Mouse (Mus musculus) megakaryocyte, embryonic 14.5 days (primary cell): ENCODE measurements around the gene Piwil1. TPM values are rescaled to one million over a fixed set of nuclear protein-coding genes. Genes with fewer than 3 reads are reported as not detected.

Experiments used
- H3K27me3 ChIP-seq: replicated peaks from 2 replicates; pipeline ENCODE3; 2012; ENCODE audit warnings: inconsistent platforms
- H3K36me3 ChIP-seq: replicated peaks from 2 replicates; pipeline ENCODE3; 2012; ENCODE audit warnings: low read length, inconsistent platforms, mixed read lengths
- H3K4me1 ChIP-seq: 2 replicates; pipeline ENCODE4 v1.6.1; 2012; ENCODE audit warnings: inconsistent platforms
- H3K4me3 ChIP-seq: replicated peaks from 2 replicates; pipeline ENCODE3; 2012; ENCODE audit warnings: moderate library complexity, mild to moderate bottlenecking, inconsistent platforms
- H3K9me3 ChIP-seq: 2 replicates; pipeline ENCODE4 v1.6.1; 2012; ENCODE audit warnings: inconsistent platforms
- FLI1 ChIP-seq: IDR thresholded peaks from 2 replicates; pipeline ENCODE4 v1.6.1; 2012; ENCODE audit warnings: low read length, inconsistent platforms, mixed read lengths
- GATA1 ChIP-seq: IDR thresholded peaks from 3 replicates; pipeline ENCODE4 v1.6.1; 2012; ENCODE audit warnings: mixed read lengths, low read length, inconsistent platforms, borderline replicate concordance
- polyA plus RNA-seq: library from polyadenylated mRNA; stranded (reverse); fragments of >175 nt; gene quantifications from 2 replicates; pipeline ENCODE4 v1.2.3, GENCODE M21; 2012; ENCODE audit warnings: low replicate concordance; ENCODE audit not compliant: insufficient read depth

Piwil1 gene
- polyA plus RNA-seq, 1 experiment = not detected

DNA sequence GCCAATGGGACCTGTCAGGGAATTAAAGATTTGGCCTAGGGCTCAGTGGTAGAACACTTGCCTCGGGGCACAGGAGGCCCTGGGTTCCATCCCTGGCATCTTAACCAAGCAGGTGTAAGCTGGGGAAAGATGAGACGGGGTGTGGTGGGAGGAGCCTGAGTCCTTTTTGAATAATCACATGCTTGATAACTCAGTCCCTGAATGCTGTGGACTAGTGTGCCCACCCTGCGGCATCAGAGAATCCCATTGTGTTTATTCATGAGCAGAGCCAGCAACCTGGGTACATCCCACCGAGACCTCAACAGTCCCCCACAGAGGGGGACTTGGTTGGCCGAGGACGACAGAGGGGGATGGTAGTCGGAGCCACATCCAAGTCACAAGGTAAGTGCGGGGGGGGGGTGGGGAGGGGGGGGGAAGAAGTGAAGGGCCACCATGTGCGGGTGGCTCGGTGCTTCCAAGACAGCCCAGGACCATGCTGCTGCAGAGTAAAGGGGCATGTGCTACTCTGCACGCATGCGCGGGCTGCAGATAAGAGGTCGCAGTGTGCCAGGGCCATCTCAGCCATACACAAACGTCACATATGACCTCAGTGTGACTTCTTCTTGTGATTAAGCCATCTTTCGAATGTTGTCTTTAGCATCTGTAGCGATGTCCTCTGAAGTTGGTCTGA lies 37.0 kb downstream of the Piwil1 start:
- no peaks in the 10 kb centered on the region for H3K36me3 ChIP-seq
- H3K9me3 ChIP-seq = peaks cover 63% of the 10 kb centered on the region
- H3K27me3 ChIP-seq = no peaks in the 10 kb centered on the region
- H3K4me3 ChIP-seq = no peak overlapping the region
- H3K4me1 ChIP-seq = no peaks in the 10 kb centered on the region
- TF ChIP-seq GATA1 (no peak), FLI1 (no peak)

DNA sequence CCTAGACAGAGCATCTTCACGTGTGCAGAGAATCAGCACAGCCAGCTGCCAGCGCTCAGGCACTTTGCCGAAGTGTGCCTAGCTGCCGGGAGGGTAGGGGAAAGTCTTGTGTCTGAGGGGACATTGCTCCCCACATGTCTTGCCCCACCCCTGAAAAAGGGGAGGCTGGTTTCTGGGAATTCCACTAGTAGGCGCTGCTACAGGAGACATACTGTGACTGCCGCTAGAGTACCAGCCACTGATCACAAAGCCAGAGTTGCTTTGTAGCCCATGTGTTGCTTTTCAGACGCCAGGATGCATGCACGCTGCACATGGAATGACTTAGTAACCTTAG lies 37.5 kb downstream of the Piwil1 start:
- Histone ChIP-seq H3K36me3 (no peaks in the 10 kb centered on the region), H3K27me3 (no peaks in the 10 kb centered on the region), H3K9me3 (peaks cover 66% of the 10 kb centered on the region), H3K4me1 (no peaks in the 10 kb centered on the region), H3K4me3 (no peak overlapping the region)
- TF ChIP-seq GATA1 = no peak
- no peak for TF ChIP-seq FLI1

GRCm38 (mm10) chr5:128744351-128744750 lies 42.0 kb downstream of the Piwil1 start:
- H3K4me3 ChIP-seq = peak overlapping the region; percentile 42
- H3K36me3 ChIP-seq = no peaks in the 10 kb centered on the region
- H3K27me3 ChIP-seq = no peaks in the 10 kb centered on the region
- H3K9me3 ChIP-seq = peaks cover 81% of the 10 kb centered on the region
- H3K4me1 ChIP-seq = no peaks in the 10 kb centered on the region
- TF ChIP-seq GATA1 = no peak

GRCm38 (mm10) chr5:128745206-128745605 lies 42.9 kb downstream of the Piwil1 start:
- Histone ChIP-seq H3K27me3 (no peaks in the 10 kb centered on the region), H3K9me3 (peaks cover 81% of the 10 kb centered on the region), H3K4me1 (no peaks in the 10 kb centered on the region), H3K4me3 (peak overlapping the region; percentile 18), H3K36me3 (no peaks in the 10 kb centered on the region)
- no peak for TF ChIP-seq GATA1
- TF ChIP-seq FLI1 = no peak

DNA sequence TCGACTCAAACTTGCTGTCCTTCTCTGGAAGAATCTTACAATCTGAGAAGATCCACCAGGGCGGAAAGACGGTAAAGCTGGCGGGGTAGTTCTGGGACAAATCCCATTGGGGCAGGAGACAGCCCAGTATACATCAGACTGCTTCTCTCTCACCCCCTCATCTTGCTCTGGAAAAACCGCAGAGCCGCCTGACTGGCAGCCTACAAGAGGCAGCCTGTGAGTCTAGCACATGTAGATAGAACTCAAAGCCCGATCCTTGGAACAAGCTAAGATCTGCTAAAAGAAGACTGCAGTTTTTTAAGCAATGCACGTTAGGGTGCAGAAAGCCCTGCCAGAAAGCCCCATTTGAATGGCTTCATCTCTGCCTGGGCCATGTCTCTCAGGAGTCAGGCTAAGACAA lies 43.9 kb downstream of the Piwil1 start:
- peaks cover 85% of the 10 kb centered on the region for H3K9me3 ChIP-seq

GRCm38 (mm10) chr5:128761118-128761517 lies 58.8 kb downstream of the Piwil1 start:
- H3K36me3 ChIP-seq = no peaks in the 10 kb centered on the region
- no peaks in the 10 kb centered on the region for H3K27me3 ChIP-seq
- no peaks in the 10 kb centered on the region for H3K4me1 ChIP-seq
- TF ChIP-seq GATA1 (no peak), FLI1 (no peak)
- H3K9me3 ChIP-seq = peaks cover 70% of the 10 kb centered on the region
- H3K4me3 ChIP-seq = no peak overlapping the region

More for the DNA sequence above, 43.9 kb downstream of the Piwil1 start:
- H3K4me3 ChIP-seq = no peak overlapping the region
- H3K4me1 ChIP-seq = no peaks in the 10 kb centered on the region
- no peaks in the 10 kb centered on the region for H3K36me3 ChIP-seq
- H3K27me3 ChIP-seq = no peaks in the 10 kb centered on the region
- TF ChIP-seq FLI1 = no peak
- no peak for TF ChIP-seq GATA1

DNA sequence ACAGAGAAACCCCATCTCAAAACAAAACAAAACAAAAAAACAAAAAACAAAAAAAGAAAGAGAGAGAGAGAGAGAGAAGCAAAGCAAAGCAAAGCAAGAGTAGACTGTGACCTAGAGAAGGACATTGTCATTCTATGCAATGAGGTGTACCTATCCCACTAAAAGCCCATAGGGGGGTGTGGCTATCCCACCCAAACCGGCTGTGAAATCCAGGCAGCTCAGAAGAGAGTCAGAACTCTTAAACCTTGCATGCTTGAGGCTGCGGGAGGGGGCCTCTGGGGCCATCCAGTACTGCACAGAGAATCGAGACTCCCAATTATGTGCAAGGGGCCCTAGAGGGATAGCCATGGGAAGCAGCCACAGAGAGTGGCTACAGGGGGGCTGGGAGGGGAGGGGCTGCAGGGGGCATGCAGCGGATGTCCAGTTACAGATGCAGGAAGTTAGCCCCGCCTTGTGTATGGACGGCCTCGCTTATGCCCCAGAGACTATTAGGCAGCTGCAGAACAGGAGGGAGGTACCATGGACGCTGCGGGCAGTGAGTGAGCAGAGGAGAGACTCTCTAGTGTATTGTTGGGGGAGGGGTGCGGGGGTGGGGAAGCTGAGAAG lies 66.8 kb downstream of the Piwil1 start:
- H3K4me1 ChIP-seq = no peaks in the 10 kb centered on the region
- TF ChIP-seq FLI1 = no peak
- no peak for TF ChIP-seq GATA1
- H3K4me3 ChIP-seq = no peak overlapping the region
- no peaks in the 10 kb centered on the region for H3K36me3 ChIP-seq
- no peaks in the 10 kb centered on the region for H3K27me3 ChIP-seq
- H3K9me3 ChIP-seq = peaks cover 40% of the 10 kb centered on the region

- Histone ChIP-seq H3K4me3 (no peak overlapping the region), H3K27me3 (no peaks in the 10 kb centered on the region), H3K4me1 (no peaks in the 10 kb centered on the region), H3K9me3 (peaks cover 83% of the 10 kb centered on the region), H3K36me3 (no peaks in the 10 kb centered on the region)
- TF ChIP-seq GATA1 = no peak
- TF ChIP-seq FLI1 = no peak
Measured at GRCm38 (mm10) chr5:128776386-128776785, 74.1 kb downstream of the Piwil1 start.

DNA sequence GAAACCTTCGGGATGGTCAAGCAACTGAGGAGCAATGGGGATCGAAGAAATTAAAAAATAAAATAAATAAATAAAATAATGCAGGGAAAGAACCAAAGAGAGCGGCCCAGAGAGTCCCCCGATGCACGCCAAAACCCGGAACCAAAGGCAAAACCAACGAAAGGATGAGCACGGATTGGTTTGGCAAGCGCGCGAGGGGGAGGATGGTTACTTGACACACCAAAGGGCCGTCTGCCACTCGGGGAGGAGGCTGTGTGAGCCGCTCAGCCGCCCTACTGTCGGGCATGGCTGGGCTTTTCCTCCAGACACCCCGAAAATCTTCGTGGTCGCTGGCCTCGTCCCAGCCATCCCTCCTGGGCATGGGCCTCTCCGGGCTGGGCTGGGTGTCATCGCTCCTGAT lies 79.3 kb downstream of the Piwil1 start:
- Histone ChIP-seq H3K4me1 (no peaks in the 10 kb centered on the region), H3K36me3 (no peaks in the 10 kb centered on the region), H3K9me3 (peaks cover 83% of the 10 kb centered on the region), H3K27me3 (no peaks in the 10 kb centered on the region), H3K4me3 (no peak overlapping the region)
- TF ChIP-seq GATA1 = no peak
- TF ChIP-seq FLI1 = no peak

DNA sequence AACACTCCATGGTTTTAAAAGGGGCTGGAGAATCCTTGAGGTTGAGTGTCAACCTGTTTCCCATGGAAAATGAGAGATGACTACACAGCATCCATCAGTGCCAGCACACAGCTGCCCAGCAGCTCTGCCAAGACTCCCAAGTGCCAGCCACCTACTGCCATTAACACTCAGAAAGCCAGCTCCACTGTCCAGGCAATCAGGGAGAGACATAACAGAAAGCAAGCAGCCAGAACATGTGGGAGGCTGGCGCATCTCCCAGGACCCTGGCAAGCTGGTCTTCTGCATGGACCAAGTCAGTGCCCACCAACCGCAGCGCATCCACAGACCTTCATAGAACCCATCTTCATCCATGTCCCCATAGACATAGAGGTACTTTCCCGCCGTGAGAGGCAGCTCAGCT lies 98.3 kb downstream of the Piwil1 start:
- peaks cover 87% of the 10 kb centered on the region for H3K9me3 ChIP-seq
- H3K4me1 ChIP-seq = no peaks in the 10 kb centered on the region
- TF ChIP-seq GATA1 = no peak
- no peak for TF ChIP-seq FLI1
- no peaks in the 10 kb centered on the region for H3K36me3 ChIP-seq
- no peaks in the 10 kb centered on the region for H3K27me3 ChIP-seq
- H3K4me3 ChIP-seq = no peak overlapping the region

Other genes starting within 250 kb of the Piwil1 start
- gene Fzd10, start 101.7 kb upstream of the Piwil1 start, polyA plus RNA-seq = not detected in 2 replicates